Mouse (Mus musculus) hindbrain, embryonic 16.5 days (tissue): Measurements from ENCODE around the gene Aff3. TPM values are rescaled to one million over a fixed set of nuclear protein-coding genes. Genes with fewer than 3 reads are reported as not detected.

Experiments
- ATAC-seq: fragments of 200-750 bp; cut with Nextera tagmentation; 2 replicates; pipeline ENCODE4 v1.8.0; 2017; ENCODE audit warnings: moderate TSS enrichment, moderate library complexity
- H3K27ac ChIP-seq: fragments of 300-500 bp; sonication (generic); 2 replicates; pipeline ENCODE4 v1.5.1; 2014; ENCODE audit warnings: low read depth, mild to moderate bottlenecking, control low read depth, low read length, moderate library complexity
- H3K27me3 ChIP-seq: fragments of 300-500 bp; sonication (generic); replicated peaks from 2 replicates; pipeline ENCODE4 v1.6.1; 2014; ENCODE audit warnings: low read length; ENCODE audit not compliant: control insufficient read depth, insufficient read depth
- H3K36me3 ChIP-seq: fragments of 300-500 bp; sonication (generic); 2 replicates; pipeline ENCODE4 v1.6.1; 2014; ENCODE audit warnings: mild to moderate bottlenecking, low read length, moderate library complexity, mixed read lengths; ENCODE audit not compliant: control insufficient read depth, insufficient read depth
- H3K4me1 ChIP-seq: fragments of 300-500 bp; sonication (generic); 2 replicates; pipeline ENCODE4 v1.6.1; 2014; ENCODE audit warnings: low read depth, low read length; ENCODE audit not compliant: control insufficient read depth, insufficient read depth
- H3K4me2 ChIP-seq: fragments of 300-500 bp; sonication (generic); 2 replicates; pipeline ENCODE4 v1.6.1; 2014; ENCODE audit warnings: mild to moderate bottlenecking, low read length, control low read depth, moderate library complexity
- H3K4me3 ChIP-seq: fragments of 300-500 bp; sonication (generic); 2 replicates; pipeline ENCODE4 v1.5.1; 2014; ENCODE audit warnings: mild to moderate bottlenecking, low read length, control low read depth, moderate library complexity
- H3K9ac ChIP-seq: fragments of 300-500 bp; sonication (generic); 2 replicates; pipeline ENCODE4 v1.6.1; 2014; ENCODE audit warnings: low read depth, mild to moderate bottlenecking, control low read depth, low read length, moderate library complexity
- H3K9me3 ChIP-seq: fragments of 300-500 bp; sonication (generic); 2 replicates; pipeline ENCODE4 v1.6.1; 2014; ENCODE audit warnings: mild to moderate bottlenecking, low read length, moderate library complexity; ENCODE audit not compliant: control insufficient read depth
- WGBS: fragments of 180-500 bp; shearing (Covaris S2); extraction: QIAGEN DNeasy Blood & Tissue Kit; methylation state at CpG from one replicate; pipeline ENCODE4 v1.1.7; 2014; 5-methylcytosine and 5-hydroxymethylcytosine counted together
- polyA plus RNA-seq: library from polyadenylated mRNA; unstranded; fragments of >200 nt; fragmentation: Nextera tagmentation; extraction: Ambion mirVana; gene quantifications from 2 replicates; pipeline ENCODE4 v1.2.1, GENCODE M21; 2015

Gene Aff3
- polyA plus RNA-seq, 1 experiment from 2014 or later = 8.4 TPM

DNA sequence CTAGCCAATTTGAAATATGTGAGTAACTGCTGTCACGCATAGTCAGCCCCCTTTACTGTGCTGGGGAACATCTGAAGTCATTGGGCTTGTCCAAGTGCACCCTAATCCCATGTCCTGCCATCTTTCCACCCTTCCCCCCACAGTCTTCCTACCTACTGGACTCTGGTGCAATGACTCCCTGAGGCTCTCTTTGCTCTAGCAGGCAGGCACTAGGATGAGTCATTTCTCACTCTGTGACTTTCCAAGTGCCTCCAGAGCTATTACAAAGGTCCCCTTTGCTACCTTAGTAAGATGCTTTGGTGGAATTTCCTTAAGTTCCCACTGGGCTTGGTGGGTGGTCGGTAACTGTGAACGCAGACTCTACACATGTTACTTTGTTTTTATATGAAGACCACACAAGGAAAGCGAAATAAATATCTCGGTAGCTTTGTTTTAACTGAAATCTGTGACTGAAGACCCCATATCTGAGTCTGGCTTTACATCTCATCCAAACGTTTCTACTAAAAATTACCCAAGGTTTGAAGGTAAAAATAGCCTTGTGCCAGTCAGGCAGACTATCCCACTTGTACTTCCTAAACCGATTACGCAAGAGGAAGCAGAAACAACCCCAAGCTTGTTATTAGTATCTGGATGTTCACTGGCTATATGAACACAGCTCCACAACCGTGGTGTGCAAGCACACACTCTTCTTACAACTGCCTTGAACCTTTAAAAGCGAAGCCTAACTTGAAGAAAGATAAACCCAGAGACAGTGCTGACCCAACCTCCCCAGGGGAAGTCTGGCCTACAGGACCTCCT lies 405.0 kb downstream of the Aff3 start:
- Histone ChIP-seq H3K27ac (no peak overlapping the region), H3K36me3 (no peaks in the 10 kb centered on the region), H3K27me3 (no peaks in the 10 kb centered on the region), H3K4me1 (peaks cover 21% of the 10 kb centered on the region), H3K9ac (no peak overlapping the region), H3K4me3 (no peak overlapping the region), H3K4me2 (no peak overlapping the region), H3K9me3 (no peaks in the 10 kb centered on the region; the same call in 1 of the 2 replicates)
- WGBS = 87% methylated on average over 10 of the region's 10 CpGs
- no peak for ATAC-seq

GRCm38 (mm10) chr1:38254426-38254825 lies 410.3 kb downstream of the Aff3 start:
- ATAC-seq = no peak
- Histone ChIP-seq H3K4me3 (no peak overlapping the region), H3K4me1 (no peaks in the 10 kb centered on the region), H3K27me3 (no peaks in the 10 kb centered on the region), H3K36me3 (no peaks in the 10 kb centered on the region), H3K9me3 (no peaks in the 10 kb centered on the region), H3K9ac (no peak overlapping the region), H3K4me2 (no peak overlapping the region), H3K27ac (no peak overlapping the region)
- 79% methylated on average over 8 of the region's 8 CpGs for WGBS

- H3K27me3 ChIP-seq = no peaks in the 10 kb centered on the region
- no peak for ATAC-seq
- H3K4me2 ChIP-seq = no peak overlapping the region
- no peak overlapping the region for H3K4me3 ChIP-seq
- WGBS = 31% methylated on average over 2 of the region's 2 CpGs
- H3K27ac ChIP-seq = no peak overlapping the region
- H3K9me3 ChIP-seq = no peaks in the 10 kb centered on the region
- H3K36me3 ChIP-seq = no peaks in the 10 kb centered on the region
- peaks cover 3% of the 10 kb centered on the region for H3K4me1 ChIP-seq
- H3K9ac ChIP-seq = no peak overlapping the region
These were observed 412.0 kb downstream of the Aff3 start for GRCm38 (mm10) chr1:38252766-38253079.

GRCm38 (mm10) chr1:38252031-38252765 lies 412.6 kb downstream of the Aff3 start:
- no peak overlapping the region for H3K9ac ChIP-seq
- no peaks in the 10 kb centered on the region for H3K36me3 ChIP-seq
- H3K4me1 ChIP-seq = peaks cover 5% of the 10 kb centered on the region
- no peak overlapping the region for H3K4me3 ChIP-seq
- H3K27ac ChIP-seq = no peak overlapping the region
- no peaks in the 10 kb centered on the region for H3K27me3 ChIP-seq
- H3K4me2 ChIP-seq = no peak overlapping the region
- no peaks in the 10 kb centered on the region for H3K9me3 ChIP-seq
- ATAC-seq = no peak
- 81% methylated on average over 19 of the region's 19 CpGs for WGBS

DNA sequence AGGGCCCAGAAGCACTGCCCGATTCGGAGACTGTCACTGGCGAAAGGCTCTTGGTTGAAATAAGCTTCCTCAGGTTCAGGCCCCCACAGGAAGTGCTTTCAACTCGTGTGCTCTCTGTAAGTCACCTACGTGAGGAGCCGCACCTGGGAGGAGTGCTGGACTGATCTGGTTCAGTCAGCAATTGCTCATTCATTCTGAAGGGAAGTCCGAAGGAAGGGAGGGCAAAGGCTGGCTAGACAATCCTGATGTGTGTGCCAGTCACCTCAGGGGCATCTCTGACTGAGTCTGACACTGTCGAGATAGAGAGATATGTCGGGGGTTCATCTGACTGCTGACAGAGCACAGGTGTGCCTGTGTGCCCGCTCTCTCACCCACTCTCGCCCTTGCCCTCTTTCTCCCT lies 413.3 kb downstream of the Aff3 start:
- 92% methylated on average over 11 of the region's 11 CpGs for WGBS
- H3K9me3 ChIP-seq = no peaks in the 10 kb centered on the region
- H3K27ac ChIP-seq = no peak overlapping the region
- no peak overlapping the region for H3K9ac ChIP-seq
- no peak overlapping the region for H3K4me3 ChIP-seq
- no peak overlapping the region for H3K4me2 ChIP-seq
- H3K4me1 ChIP-seq = peaks cover 5% of the 10 kb centered on the region
- no peak for ATAC-seq
- no peaks in the 10 kb centered on the region for H3K36me3 ChIP-seq
- no peaks in the 10 kb centered on the region for H3K27me3 ChIP-seq

GRCm38 (mm10) chr1:38250246-38250645 lies 414.5 kb downstream of the Aff3 start:
- H3K4me1 ChIP-seq = peaks cover 5% of the 10 kb centered on the region
- ATAC-seq = no peak
- no peaks in the 10 kb centered on the region for H3K9me3 ChIP-seq
- H3K4me3 ChIP-seq = no peak overlapping the region
- H3K4me2 ChIP-seq = no peak overlapping the region
- no peak overlapping the region for H3K27ac ChIP-seq
- H3K27me3 ChIP-seq = no peaks in the 10 kb centered on the region
- H3K9ac ChIP-seq = no peak overlapping the region
- H3K36me3 ChIP-seq = no peaks in the 10 kb centered on the region
- WGBS = 85% methylated on average over 3 of the region's 3 CpGs

GRCm38 (mm10) chr1:38249561-38249960 lies 415.2 kb downstream of the Aff3 start:
- ATAC-seq = no peak
- Histone ChIP-seq H3K9me3 (no peaks in the 10 kb centered on the region), H3K4me1 (peaks cover 5% of the 10 kb centered on the region), H3K36me3 (no peaks in the 10 kb centered on the region), H3K27ac (no peak overlapping the region), H3K27me3 (no peaks in the 10 kb centered on the region), H3K4me3 (no peak overlapping the region), H3K4me2 (no peak overlapping the region), H3K9ac (no peak overlapping the region)
- 88% methylated on average over 7 of the region's 7 CpGs for WGBS

- Histone ChIP-seq H3K27ac (no peak overlapping the region), H3K4me1 (peaks cover 5% of the 10 kb centered on the region), H3K9ac (no peak overlapping the region), H3K4me3 (no peak overlapping the region), H3K4me2 (no peak overlapping the region), H3K9me3 (no peaks in the 10 kb centered on the region), H3K36me3 (no peaks in the 10 kb centered on the region), H3K27me3 (no peaks in the 10 kb centered on the region)
- ATAC-seq = peak; percentile 64
- 33% methylated on average over 9 of the region's 9 CpGs for WGBS
These were observed 416.7 kb downstream of the Aff3 start for GRCm38 (mm10) chr1:38248027-38248426.

DNA sequence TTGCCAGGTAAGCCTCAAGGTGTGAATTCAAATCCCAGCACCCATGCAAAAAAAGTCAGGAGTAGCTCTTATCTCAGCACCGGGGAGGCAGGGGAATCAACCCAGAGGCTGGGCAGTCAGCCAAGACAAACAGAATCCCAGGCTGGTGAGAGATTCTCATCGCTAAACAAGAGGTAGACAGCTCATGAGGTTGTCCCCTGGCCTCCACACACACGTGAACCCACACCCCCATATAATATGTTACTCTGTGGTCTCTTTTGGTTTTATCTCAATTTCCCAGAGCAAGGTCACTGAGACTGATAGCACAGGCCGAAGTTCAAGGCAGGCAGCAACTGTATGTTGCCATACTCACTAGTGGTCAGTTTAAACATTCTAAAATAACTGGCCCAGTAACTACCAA lies 422.2 kb downstream of the Aff3 start:
- no peak overlapping the region for H3K9ac ChIP-seq

More for the DNA sequence above, 422.2 kb downstream of the Aff3 start:
- Histone ChIP-seq H3K4me2 (no peak overlapping the region), H3K9me3 (no peaks in the 10 kb centered on the region), H3K27me3 (no peaks in the 10 kb centered on the region), H3K36me3 (no peaks in the 10 kb centered on the region), H3K4me3 (no peak overlapping the region), H3K4me1 (peaks cover 2% of the 10 kb centered on the region; the same call in 1 of the 2 replicates), H3K27ac (no peak overlapping the region)
- ATAC-seq = no peak
- 52% methylated on average over 4 of the region's 4 CpGs for WGBS
